Mouse (Mus musculus) bone marrow macrophage, adult 2 months (primary cell): ENCODE results near the gene Gm44596.

ENCODE experiments used
- CTCF ChIP-seq: IDR thresholded peaks from 2 replicates; pipeline ENCODE4 v1.5.1; 2012; ENCODE audit warnings: low read depth, mild to moderate bottlenecking, low read length, moderate library complexity
- POLR2A ChIP-seq: IDR thresholded peaks from 2 replicates; pipeline ENCODE4 v1.6.1; 2012; ENCODE audit warnings: mild to moderate bottlenecking, low read depth, low read length, borderline replicate concordance

DNA sequence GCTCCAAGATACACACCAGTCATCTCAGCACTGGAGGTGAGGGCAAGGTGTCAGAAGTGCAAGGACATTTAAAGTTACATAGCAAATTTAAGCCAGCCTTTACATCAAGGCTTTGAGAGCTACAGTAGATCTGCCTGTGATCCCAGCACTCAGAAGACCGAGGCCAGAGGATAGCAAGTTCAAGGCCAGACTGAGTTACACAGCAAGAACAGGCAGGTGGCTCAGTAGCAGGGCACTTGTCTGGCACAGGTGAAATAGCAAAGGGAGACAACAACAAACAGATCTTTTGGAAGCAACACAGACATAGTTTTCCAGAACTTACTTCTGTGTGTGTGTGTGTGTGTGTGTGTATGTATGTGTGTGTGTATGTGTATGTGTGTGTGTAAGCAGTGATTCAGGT lies 42.8 kb downstream of the Gm44596 start:
- TF ChIP-seq CTCF (no peak), POLR2A (no peak)
